Mouse (Mus musculus): ENCODE results near the gene Islr.
"Not testable (repeated sequence)": the region's sequence is repeated elsewhere in the genome, so short reads cannot be mapped to it uniquely, and the experiment has no call there.

Islr gene

GRCm38 (mm10) chr9:58203516-58204447 lies at the start of gene Islr, which contains the start of gene Islr2:
Gene Islr (minus strand): TSS chr9:58204306.
Gene Islr2 (minus strand): TSS chr9:58204319.
- DNase-seq, result peak; percentile 60 to 75

GRCm38 (mm10) chr9:58253805-58254122 lies 49.7 kb upstream of the Islr start:
- DNase-seq, result not testable (repeated sequence)

GRCm38 (mm10) chr9:58253033-58253804 lies 49.1 kb upstream of the Islr start, which contains the start of gene Stoml1:
Gene Stoml1 (plus strand): TSS chr9:58253164.
- DNase-seq, result peak; percentile 97 to 98

GRCm38 (mm10) chr9:58250730-58251129 lies 46.6 kb upstream of the Islr start:
- DNase-seq, result not testable (repeated sequence)

GRCm38 (mm10) chr9:58250322-58250721 lies 46.2 kb upstream of the Islr start:
- DNase-seq, result no peak

- DNase-seq, result peak; percentile 83 to 85
These were observed 45.6 kb upstream of the Islr start, which contains the start of gene Pml for GRCm38 (mm10) chr9:58249592-58250192. Gene Pml (minus strand): TSS chr9:58249786.

- no peak for DNase-seq
These were observed 44.8 kb upstream of the Islr start for GRCm38 (mm10) chr9:58248746-58249413.

- peak; percentile 82 to 83 for DNase-seq
These were observed 43.1 kb upstream of the Islr start for GRCm38 (mm10) chr9:58247064-58247759.

- no peak for DNase-seq
These were observed 42.0 kb upstream of the Islr start for GRCm38 (mm10) chr9:58246083-58246591.

- DNase-seq, result no peak
These were observed 39.6 kb upstream of the Islr start for GRCm38 (mm10) chr9:58243696-58244095.

- no peak for DNase-seq
These were observed 38.6 kb upstream of the Islr start for GRCm38 (mm10) chr9:58242696-58243095.

- DNase-seq, result peak; percentile 75 to 84
These were observed 37.8 kb upstream of the Islr start for GRCm38 (mm10) chr9:58241780-58242485.

GRCm38 (mm10) chr9:58234502-58235015 lies 30.5 kb upstream of the Islr start:
- DNase-seq, result no peak

- peak in 1 of 2 experiments; percentile 33 for DNase-seq
These were observed 28.3 kb upstream of the Islr start for GRCm38 (mm10) chr9:58232374-58232773.

GRCm38 (mm10) chr9:58231746-58232145 lies 27.6 kb upstream of the Islr start:
- no peak for DNase-seq

GRCm38 (mm10) chr9:58228777-58229466 lies 24.8 kb upstream of the Islr start:
- DNase-seq, result no peak

GRCm38 (mm10) chr9:58225915-58226913 lies 22.1 kb upstream of the Islr start:
- DNase-seq, result peak; percentile 33 to 52

- no peak for DNase-seq
These were observed 20.2 kb upstream of the Islr start for GRCm38 (mm10) chr9:58224356-58224755.
